Mouse (Mus musculus): ENCODE data around the gene Blm.

Gene Blm

GRCm38 (mm10) chr7:80461891-80462290, 73.0 kb downstream of the Blm start:
- DNase-seq (ENCODE audit: low spot score in 2 of 2): no peak

- DNase-seq (ENCODE audit: low spot score in 2 of 2): no peak
Observed at GRCm38 (mm10) chr7:80460892-80461291, 74.0 kb downstream of the Blm start.

- DNase-seq (ENCODE audit: low spot score in 2 of 2): no peak
Observed at GRCm38 (mm10) chr7:80460199-80460598, 74.7 kb downstream of the Blm start.

- no peak for DNase-seq (ENCODE audit: low spot score in 2 of 2)
Observed at GRCm38 (mm10) chr7:80457831-80458343, 77.0 kb downstream of the Blm start.

- DNase-seq (ENCODE audit: low spot score in 2 of 2): no peak
Observed at GRCm38 (mm10) chr7:80457241-80457640, 77.7 kb downstream of the Blm start.

- no peak for DNase-seq (ENCODE audit: low spot score in 2 of 2)
Observed at GRCm38 (mm10) chr7:80456327-80456726, 78.6 kb downstream of the Blm start.

GRCm38 (mm10) chr7:80455505-80456160, 79.3 kb downstream of the Blm start:
- DNase-seq (ENCODE audit: low spot score in 2 of 2): no peak

- no peak for DNase-seq (ENCODE audit: low spot score in 2 of 2)
Observed at GRCm38 (mm10) chr7:80454786-80455185, 80.1 kb downstream of the Blm start.

GRCm38 (mm10) chr7:80453997-80454396, 80.9 kb downstream of the Blm start:
- no peak for DNase-seq (ENCODE audit: low spot score in 2 of 2)

- no peak for DNase-seq (ENCODE audit: low spot score in 2 of 2)
Observed at GRCm38 (mm10) chr7:80453121-80453520, 81.8 kb downstream of the Blm start.

GRCm38 (mm10) chr7:80452241-80452640, 82.7 kb downstream of the Blm start:
- DNase-seq (ENCODE audit: low spot score in 2 of 2): no peak

- DNase-seq (ENCODE audit: low spot score in 2 of 2): no peak
Observed at GRCm38 (mm10) chr7:80451550-80452232, 83.2 kb downstream of the Blm start.

- no peak for DNase-seq (ENCODE audit: low spot score in 2 of 2)
Observed at GRCm38 (mm10) chr7:80450354-80450753, 84.6 kb downstream of the Blm start.

- no peak for DNase-seq (ENCODE audit: low spot score in 2 of 2)
Observed at GRCm38 (mm10) chr7:80449620-80450091, 85.3 kb downstream of the Blm start.

GRCm38 (mm10) chr7:80447336-80447735, 87.6 kb downstream of the Blm start:
- no peak for DNase-seq (ENCODE audit: low spot score in 2 of 2)

- no peak for DNase-seq (ENCODE audit: low spot score in 2 of 2)
Observed at GRCm38 (mm10) chr7:80446221-80446878, 88.6 kb downstream of the Blm start.

GRCm38 (mm10) chr7:80445492-80445891, 89.4 kb downstream of the Blm start:
- no peak for DNase-seq (ENCODE audit: low spot score in 2 of 2)

GRCm38 (mm10) chr7:80444401-80445249, 90.3 kb downstream of the Blm start:
- no peak for DNase-seq (ENCODE audit: low spot score in 2 of 2)

- DNase-seq (ENCODE audit: low spot score in 2 of 2): no peak
Observed at GRCm38 (mm10) chr7:80443124-80443523, 91.8 kb downstream of the Blm start.

- no peak for DNase-seq (ENCODE audit: low spot score in 2 of 2)
Observed at GRCm38 (mm10) chr7:80441986-80442904, 92.7 kb downstream of the Blm start.

- no peak for DNase-seq (ENCODE audit: low spot score in 2 of 2)
Observed at GRCm38 (mm10) chr7:80440685-80441084, 94.2 kb downstream of the Blm start.

Measured in frontal cortex, postnatal 25 days (tissue).